Mouse (Mus musculus) gonadal fat pad, adult 2 months (tissue): ENCODE measurements around the gene Acss2. TPM values are rescaled to one million over a fixed set of nuclear protein-coding genes. Genes with fewer than 3 reads are reported as not detected.

ENCODE experiments used
- DNase-seq: peaks from one replicate; pipeline ENCODE4 v3.0.0-alpha.2; 2012; ENCODE audit warnings: low read depth
- polyA plus RNA-seq: library from polyadenylated mRNA; depleted of rRNA; stranded (reverse); fragments of >200 nt; gene quantifications from 2 replicates; pipeline ENCODE4 v1.2.3, GENCODE M21; 2012; rRNA removed

The Acss2 gene
- polyA plus RNA-seq, 1 experiment: 93.7 TPM

DNA sequence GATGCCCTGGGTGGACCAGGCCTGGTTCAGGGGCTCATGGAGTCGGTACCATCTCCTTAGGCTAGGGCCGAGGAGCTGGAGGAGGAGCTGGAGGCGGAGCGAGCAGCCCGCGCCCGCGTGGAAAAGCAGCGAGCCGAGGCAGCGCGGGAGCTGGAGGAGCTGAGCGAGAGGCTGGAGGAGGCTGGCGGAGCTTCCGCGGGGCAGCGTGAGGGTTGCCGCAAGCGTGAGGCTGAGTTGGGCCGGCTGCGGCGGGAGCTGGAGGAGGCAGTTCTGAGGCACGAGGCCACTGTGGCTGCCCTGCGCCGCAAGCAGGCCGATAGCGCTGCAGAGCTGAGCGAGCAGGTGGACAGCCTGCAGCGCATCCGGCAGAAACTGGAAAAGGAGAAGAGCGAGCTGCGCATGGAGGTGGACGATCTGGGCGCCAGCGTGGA lies 111.5 kb downstream of the Acss2 start:
- no peak for DNase-seq

DNA sequence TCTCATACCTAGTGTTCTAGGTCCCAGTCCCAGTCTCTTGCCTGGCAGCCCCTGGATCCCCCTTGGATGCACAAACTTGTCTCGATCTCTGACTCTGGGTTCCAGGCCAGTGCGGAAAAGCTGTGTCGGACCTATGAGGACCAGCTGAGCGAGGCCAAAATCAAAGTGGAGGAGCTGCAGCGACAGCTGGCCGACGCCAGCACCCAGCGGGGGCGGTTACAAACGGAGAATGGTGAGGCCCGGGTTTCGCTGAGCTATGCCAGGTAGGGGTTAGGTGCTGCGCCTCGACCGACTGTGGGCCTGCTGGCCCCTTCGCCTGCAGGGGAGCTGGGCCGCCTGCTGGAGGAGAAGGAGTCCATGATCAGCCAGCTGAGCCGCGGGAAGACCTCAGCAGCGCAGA lies 112.4 kb downstream of the Acss2 start:
- no peak for DNase-seq

DNA sequence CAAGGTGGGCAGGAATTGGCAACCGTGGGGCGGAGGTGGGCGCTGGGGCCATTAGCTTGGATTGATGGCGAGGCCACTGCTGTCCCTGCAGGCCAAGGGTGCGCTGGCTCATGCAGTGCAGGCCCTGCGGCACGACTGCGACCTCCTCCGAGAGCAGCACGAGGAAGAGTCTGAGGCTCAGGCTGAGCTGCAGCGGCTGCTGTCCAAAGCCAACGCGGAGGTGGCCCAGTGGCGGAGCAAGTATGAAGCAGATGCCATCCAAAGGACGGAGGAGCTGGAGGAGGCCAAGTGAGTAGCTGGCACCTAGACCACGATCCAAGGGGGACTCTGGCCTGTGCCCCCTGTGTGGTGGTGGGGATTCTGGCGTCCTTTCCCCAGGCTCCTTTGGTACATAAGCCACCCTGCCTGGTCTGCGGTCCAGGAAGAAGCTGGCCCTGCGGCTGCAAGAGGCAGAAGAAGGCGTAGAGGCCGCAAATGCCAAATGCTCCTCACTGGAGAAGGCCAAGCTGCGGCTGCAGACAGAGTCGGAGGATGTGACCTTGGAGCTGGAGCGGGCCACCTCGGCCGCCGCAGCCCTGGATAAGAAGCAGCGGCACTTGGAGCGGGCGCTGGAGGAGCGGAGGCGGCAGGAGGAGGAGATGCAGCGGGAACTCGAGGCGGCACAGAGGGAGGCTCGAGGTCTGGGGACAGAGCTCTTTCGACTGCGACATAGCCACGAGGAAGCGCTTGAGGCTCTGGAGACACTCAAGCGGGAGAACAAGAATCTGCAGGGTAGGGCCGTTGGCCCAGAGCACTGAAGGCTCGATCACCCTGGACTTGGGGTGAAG lies 113.1 kb downstream of the Acss2 start:
- DNase-seq: no peak

DNA sequence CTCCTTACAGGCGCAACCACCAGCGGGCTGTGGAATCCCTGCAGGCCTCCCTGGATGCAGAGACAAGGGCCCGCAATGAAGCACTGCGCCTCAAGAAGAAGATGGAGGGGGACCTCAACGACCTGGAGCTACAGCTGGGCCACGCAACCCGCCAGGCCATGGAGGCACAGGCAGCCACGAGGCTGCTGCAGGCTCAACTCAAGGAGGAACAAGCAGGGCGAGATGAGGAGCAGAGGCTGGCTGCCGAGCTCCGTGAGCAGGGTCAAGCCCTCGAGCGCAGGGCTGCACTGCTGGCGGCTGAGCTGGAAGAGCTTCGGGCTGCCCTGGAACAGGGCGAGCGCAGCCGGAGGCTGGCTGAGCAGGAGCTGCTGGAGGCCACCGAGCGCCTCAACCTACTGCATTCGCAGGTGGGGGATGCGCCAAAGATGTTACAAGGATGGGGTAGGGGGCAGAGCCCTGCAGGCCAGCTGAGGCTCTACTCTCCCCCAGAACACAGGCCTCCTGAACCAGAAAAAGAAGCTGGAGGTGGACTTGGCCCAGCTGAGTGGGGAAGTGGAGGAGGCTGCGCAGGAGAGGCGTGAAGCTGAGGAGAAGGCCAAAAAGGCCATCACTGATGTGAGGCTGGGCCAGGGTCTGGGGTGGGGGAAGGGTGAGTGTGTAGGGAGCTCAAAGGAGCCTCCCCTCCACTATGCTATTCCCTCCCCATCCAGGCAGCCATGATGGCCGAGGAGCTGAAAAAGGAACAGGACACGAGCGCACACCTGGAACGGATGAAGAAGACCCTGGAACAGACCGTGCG lies 114.6 kb downstream of the Acss2 start:
- no peak for DNase-seq

DNA sequence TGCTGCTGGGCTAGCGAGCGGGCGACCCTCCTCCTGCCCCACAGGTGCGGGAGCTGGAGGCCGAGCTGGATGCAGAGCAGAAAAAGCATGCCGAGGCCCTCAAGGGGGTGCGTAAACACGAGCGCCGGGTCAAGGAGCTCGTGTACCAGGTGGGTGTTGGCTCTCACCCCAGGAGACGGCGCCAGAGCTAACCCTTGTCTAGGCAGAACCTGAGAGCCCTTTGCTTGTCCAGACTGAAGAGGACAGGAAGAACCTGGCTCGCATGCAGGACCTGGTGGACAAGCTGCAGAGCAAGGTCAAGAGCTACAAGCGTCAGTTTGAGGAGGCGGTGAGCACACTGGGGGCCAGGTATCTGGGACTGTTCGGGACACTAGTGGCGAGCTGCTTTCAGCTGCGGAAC lies 115.4 kb downstream of the Acss2 start:
- DNase-seq: no peak

DNA sequence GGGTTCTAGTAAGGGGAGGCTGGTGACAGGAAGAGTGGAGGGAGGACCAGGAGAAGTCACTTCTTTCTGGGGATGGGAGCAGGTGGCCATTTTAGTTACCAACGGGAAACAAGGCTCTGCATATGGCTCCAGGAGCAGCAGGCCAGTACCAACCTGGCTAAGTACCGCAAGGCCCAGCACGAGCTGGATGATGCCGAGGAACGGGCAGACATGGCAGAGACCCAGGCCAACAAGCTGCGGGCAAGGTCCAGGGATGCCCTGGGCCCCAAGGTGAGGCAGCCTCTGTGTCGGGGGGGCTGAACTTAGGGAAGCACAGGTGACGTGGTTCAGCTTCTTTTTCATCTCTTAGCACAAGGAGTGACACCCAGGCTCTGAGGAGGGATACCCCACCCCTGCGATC lies 116.0 kb downstream of the Acss2 start:
- no peak for DNase-seq

DNA sequence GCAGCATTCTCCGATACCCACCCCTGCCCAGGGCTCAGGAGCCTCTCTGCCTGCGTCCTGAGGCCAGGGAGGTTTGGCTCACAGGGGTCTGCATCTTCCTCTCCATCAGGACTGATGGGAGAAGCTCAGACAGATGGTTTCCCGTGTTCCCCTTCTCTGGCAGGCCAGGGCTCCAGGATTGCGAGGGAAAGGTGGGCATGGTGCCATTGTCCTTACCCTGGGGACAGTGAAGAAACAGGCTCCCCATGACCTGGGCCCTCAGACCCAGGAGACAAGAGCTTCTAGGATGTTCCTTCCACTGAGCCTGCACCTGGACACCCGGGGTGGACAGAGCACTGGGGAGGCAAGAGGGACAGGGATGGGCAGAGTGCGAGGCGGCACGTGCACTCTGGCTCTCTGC lies 116.8 kb downstream of the Acss2 start:
- no peak for DNase-seq

Other genes with a start within 250 kb of the Acss2 start
- gene Map1lc3a, start 241.7 kb upstream of the Acss2 start, polyA plus RNA-seq: 393 and 400 TPM in 2 replicates
- 34.3 and 43.4 TPM in 2 replicates for gene Pigu, start 160.5 kb upstream of the Acss2 start, polyA plus RNA-seq
- gene Trp53inp2, start 136.9 kb upstream of the Acss2 start, polyA plus RNA-seq: 159 and 199 TPM in 2 replicates
- gene Ncoa6, start 44.1 kb upstream of the Acss2 start, polyA plus RNA-seq: 33.7 and 66.1 TPM in 2 replicates
- 72.3 and 95.3 TPM in 2 replicates for gene Ggt7, start 289 bp downstream of the Acss2 start, polyA plus RNA-seq
- gene Gss, start 74.9 kb downstream of the Acss2 start, polyA plus RNA-seq: 25.2 and 32.6 TPM in 2 replicates
- 0.15 TPM in 1 of 2 replicates, not detected in the other for gene Myh7b, start 93.3 kb downstream of the Acss2 start, polyA plus RNA-seq
- gene Trpc4ap, start 174.4 kb downstream of the Acss2 start, polyA plus RNA-seq: 131 and 141 TPM in 2 replicates
- gene Edem2, start 211.5 kb downstream of the Acss2 start, polyA plus RNA-seq: 55.9 and 67.9 TPM in 2 replicates
- not detected in 2 replicates for gene Gm17581, start 217.9 kb downstream of the Acss2 start, polyA plus RNA-seq
- 11.9 TPM in 2 replicates for gene Procr, start 233.2 kb downstream of the Acss2 start, polyA plus RNA-seq